Mouse (Mus musculus) C3H10T1/2 (cell line): ENCODE results near the gene Vamp1. TPM values are rescaled to one million over a fixed set of nuclear protein-coding genes. Genes with fewer than 3 reads are reported as not detected.

Experiments
- polyA plus RNA-seq, 2 experiments: library from polyadenylated mRNA; unstranded; fragments of >200 nt; fragmentation: generic; extraction: Trizol; gene quantifications; one replicate each; pipeline ENCODE4 v1.2.1; 2012; ENCODE audit warnings: missing spikeins in 2 of 2

Vamp1 gene
- 1 to 10 TPM in 1 of 2 experiments, under 1 TPM in 1; 0.22 to 2.2 TPM for polyA plus RNA-seq

GRCm38 (mm10) chr6:125215148-125215954 lies at the start of gene Vamp1:
Gene Vamp1, plus strand, starts transcription at chr6:125215551.

GRCm38 (mm10) chr6:125166051-125166751 lies 49.1 kb upstream of the Vamp1 start, which contains the start of gene Gapdh:
Gene Gapdh, minus strand, starts transcription at chr6:125166467.

GRCm38 (mm10) chr6:125191332-125192015 lies 23.9 kb upstream of the Vamp1 start, which contains the start of the genes Ncapd2 and Mrpl51:
Gene Ncapd2, minus strand, starts transcription at chr6:125191701.
Gene Mrpl51, plus strand, starts transcription at chr6:125191801.

GRCm38 (mm10) chr6:125231117-125232044 lies 16.0 kb downstream of the Vamp1 start, which contains the start of gene Tapbpl:
Gene Tapbpl, minus strand, starts transcription at chr6:125231860.

GRCm38 (mm10) chr6:125236782-125237181 lies 21.4 kb downstream of the Vamp1 start, which contains the start of gene Cd27:
Gene Cd27, minus strand, starts transcription at chr6:125237010.

GRCm38 (mm10) chr6:125285890-125286289 lies 70.5 kb downstream of the Vamp1 start, which contains the start of gene Tuba3a:
Gene Tuba3a, minus strand, starts transcription at chr6:125286042.

Other genes with a start within 250 kb of the Vamp1 start
- gene Pianp, start 218.9 kb upstream of the Vamp1 start, polyA plus RNA-seq: 10 to 100 TPM in 1 of 2 experiments, 1 to 10 TPM in 1; 3.0 to 14.0 TPM
- gene Zfp384, start 206.4 kb upstream of the Vamp1 start, polyA plus RNA-seq: 10 to 100 TPM in 1 of 2 experiments, 1 to 10 TPM in 1; 9.5 to 27.6 TPM
- gene Ing4, start 175.8 kb upstream of the Vamp1 start, polyA plus RNA-seq: 10 to 100 TPM; 15.4 to 76.7 TPM
- 1 to 10 TPM in 1 of 2 experiments, under 1 TPM in 1; 0.32 to 8.6 TPM for gene Acrbp, start 165.9 kb upstream of the Vamp1 start, polyA plus RNA-seq
- under 1 TPM in 1 of 2 experiments, not detected in 1; 0.09 TPM for gene Lpar5, start 147.6 kb upstream of the Vamp1 start, polyA plus RNA-seq
- gene Chd4, start 119.6 kb upstream of the Vamp1 start, polyA plus RNA-seq: 100 to 1,000 TPM in 1 of 2 experiments, 10 to 100 TPM in 1; 17.2 to 106 TPM
- 10 to 100 TPM; 25.7 to 58.8 TPM for gene Nop2, start 83.6 kb upstream of the Vamp1 start, polyA plus RNA-seq
- gene Iffo1, start 70.3 kb upstream of the Vamp1 start, polyA plus RNA-seq: 10 to 100 TPM in 1 of 2 experiments, 1 to 10 TPM in 1; 4.2 to 22.1 TPM
- gene Gapdh, start 49.1 kb upstream of the Vamp1 start, polyA plus RNA-seq: 1,000 to 10,000 TPM; 2,700 to 7,122 TPM
- gene Ncapd2, start 23.9 kb upstream of the Vamp1 start, polyA plus RNA-seq: 100 to 1,000 TPM in 1 of 2 experiments, 10 to 100 TPM in 1; 57.1 to 120 TPM
- gene Mrpl51, start 23.8 kb upstream of the Vamp1 start, polyA plus RNA-seq: 100 to 1,000 TPM; 106 to 112 TPM
- gene Tapbpl, start 16.3 kb downstream of the Vamp1 start, polyA plus RNA-seq: 10 to 100 TPM in 1 of 2 experiments, 1 to 10 TPM in 1; 1.5 to 12.5 TPM
- under 1 TPM in 1 of 2 experiments, not detected in 1; 0.25 TPM for gene Cd27, start 21.5 kb downstream of the Vamp1 start, polyA plus RNA-seq
- under 1 TPM in 1 of 2 experiments, not detected in 1; 0.02 TPM for gene Tuba3a, start 70.5 kb downstream of the Vamp1 start, polyA plus RNA-seq
- 100 to 1,000 TPM in 1 of 2 experiments, 10 to 100 TPM in 1; 70.3 to 101 TPM for gene Ltbr, start 98.3 kb downstream of the Vamp1 start, polyA plus RNA-seq
- 1 to 10 TPM in 1 of 2 experiments, under 1 TPM in 1; 0.25 to 1.7 TPM for gene Scnn1a, start 105.1 kb downstream of the Vamp1 start, polyA plus RNA-seq
- gene Tnfrsf1a, start 133.8 kb downstream of the Vamp1 start, polyA plus RNA-seq: 100 to 1,000 TPM in 1 of 2 experiments, 10 to 100 TPM in 1; 44.2 to 112 TPM
- under 1 TPM; 0.12 to 0.84 TPM for gene Plekhg6, start 165.2 kb downstream of the Vamp1 start, polyA plus RNA-seq